Comparison of ENCODE assay signal across 8 mouse cellular contexts in the genomic region with DNA sequence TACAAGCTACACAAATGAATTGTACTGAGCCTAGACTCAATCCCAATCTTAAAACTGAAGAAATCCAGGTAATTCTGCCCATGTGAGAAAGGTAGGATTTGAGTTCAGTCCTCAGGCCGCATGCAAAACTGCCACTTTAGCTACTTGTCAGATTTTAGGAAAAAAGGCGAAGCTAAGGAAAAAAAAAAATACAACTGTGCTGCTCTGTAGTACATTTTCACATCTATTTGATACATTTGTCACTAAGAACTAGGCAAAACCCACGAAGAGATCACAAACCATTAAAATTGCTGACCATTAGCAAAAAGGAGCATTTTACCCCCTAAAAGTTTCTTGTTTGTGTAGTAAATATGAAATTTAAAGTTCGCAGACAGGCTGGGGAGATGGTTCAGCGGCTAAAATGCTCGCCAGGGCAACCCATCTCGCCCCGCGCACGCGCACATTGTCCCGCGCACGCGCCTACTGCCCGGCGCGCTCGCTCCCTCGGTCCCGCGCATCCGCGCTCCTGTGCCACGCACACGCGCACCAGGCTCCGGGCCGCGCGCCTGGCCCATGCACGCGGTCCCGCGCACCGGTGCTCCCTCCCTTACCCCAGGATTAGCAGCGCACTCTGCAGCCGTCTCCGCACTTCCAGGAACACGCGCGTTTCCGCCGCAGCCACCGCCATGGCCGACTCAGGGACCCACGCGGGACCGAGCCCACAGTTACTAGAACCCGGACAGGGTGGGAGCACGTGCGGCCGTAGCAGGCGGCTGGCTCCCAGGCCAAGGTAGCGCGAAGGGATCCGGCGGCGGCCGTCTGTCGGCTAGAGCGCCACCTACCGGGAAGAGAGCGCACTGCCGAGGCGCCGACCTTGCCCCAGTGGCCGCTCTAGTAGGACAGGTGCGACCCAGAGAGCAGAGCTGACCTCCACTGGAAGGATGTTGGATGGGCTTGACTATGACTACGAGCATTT. TPM values are rescaled to one million over a fixed set of nuclear protein-coding genes. Genes with fewer than 3 reads are reported as not detected.
DNase-seq lines count a peak whose midpoint lies in the region; ATAC-seq lines count a peak whose summit lies in the region.

A gene (minus strand): TSS at position 800 of the 955 bp plus-strand sequence.

- H3K9me3 ChIP-seq in intestine, embryonic 16.5 days (ENCODE audit: control insufficient read depth, low read length): no peaks in the 10 kb centered on the region

- H3K9ac ChIP-seq in intestine, embryonic 16.5 days (ENCODE audit: low read depth, low read length): peak within 1 kb of the TSS; percentile 90

- peak within 1 kb of the TSS; percentile 72 for H3K4me2 ChIP-seq in intestine, embryonic 16.5 days (ENCODE audit: low read depth, low read length)

- H3K27ac ChIP-seq in intestine, embryonic 16.5 days (ENCODE audit: low read length): peak within 1 kb of the TSS; percentile 66

- intact Hi-C loops in gastrocnemius, postnatal 36 days (cut with DNase I): loop anchor here (5.0 kb wide), 1 partner anchor 108 kb away; a partner anchor contains a TSS
- intact Hi-C loops in left cerebral cortex, postnatal 25 days (cut with DNase I): loop anchor here (5.0 kb wide), 1 partner anchor 108 kb away; a partner anchor contains a TSS

- H3K4me3 ChIP-seq in intestine, embryonic 16.5 days (ENCODE audit: low read length): peak within 1 kb of the TSS; percentile 77

- H3K4me1 ChIP-seq in intestine, embryonic 16.5 days (ENCODE audit: control insufficient read depth, insufficient read depth, low read length): peaks cover 5% of the 10 kb centered on the region; the same call in 1 of the 2 replicates

- H3K27me3 ChIP-seq in intestine, embryonic 16.5 days (replicated peaks; ENCODE audit: control insufficient read depth, insufficient read depth, low read length): no peaks in the 10 kb centered on the region

- ATAC-seq in intestine, embryonic 16.5 days: peak; percentile 78

- 1% methylated on average over 70 of the region's 70 CpGs for WGBS in intestine, embryonic 16.5 days

- DNase-seq in adrenal gland, adult 8-10 months: peak; percentile 77
- DNase-seq in embryo, embryonic 11.5 days (ENCODE audit: low read depth, low spot score): peak; percentile 84
- DNase-seq in gastrocnemius, postnatal 36 days: peak; percentile 79 to 85
- peak; percentile 91 for DNase-seq in left cerebral cortex, postnatal 25 days (ENCODE audit: low spot score in 2 of 2)
- peak; percentile 92 for DNase-seq in mesoderm, embryonic 11.5 days (ENCODE audit: low read depth, low spot score)
- DNase-seq in right cerebral cortex, postnatal 25 days: peak; percentile 89
- peak; percentile 81 for DNase-seq in urinary bladder, postnatal 36 days (ENCODE audit: low spot score in 2 of 2)

- H3K36me3 ChIP-seq in intestine, embryonic 16.5 days (ENCODE audit: control insufficient read depth, insufficient read depth, low read length): no peaks in the 10 kb centered on the region

RNA-seq across cellular contexts. Expression of the gene that starts here (rescaled TPM):
- 1 to 10 TPM; 1.9 to 4.2 (median 3.5) TPM for total RNA-seq in adrenal gland, adult 8-10 months (2022)
- 1 to 10 TPM; 2.6 to 2.8 TPM for total RNA-seq in gastrocnemius, postnatal 36 days (2021)
- polyA plus RNA-seq in intestine, embryonic 16.5 days (2015; fragmentation: Nextera tagmentation; extraction: Ambion mirVana): 4.0 and 4.7 TPM in 2 replicates
- 1 to 10 TPM; 3.8 to 4.3 TPM for total RNA-seq in left cerebral cortex, postnatal 25 days (2021)

Comparison
In these comparisons a context has a peak if more than half of its experiments do, and no peak if none do; other contexts are left out.
1. Peak in every context shown above with its lines: DNase-seq, ATAC-seq, H3K4me3 ChIP-seq and H3K27ac ChIP-seq.